Mouse (Mus musculus): ENCODE measurements around the gene Opalin. TPM values are rescaled to one million over a fixed set of nuclear protein-coding genes. Genes with fewer than 3 reads are reported as not detected.
A peak's percentile ranks its signal among the peaks of the same experiment; 100 is the strongest.

The Opalin gene
- polyA plus RNA-seq (2015; fragmentation: Nextera tagmentation; extraction: Ambion mirVana) = not detected in 2 replicates

GRCm38 (mm10) chr19:41076906-41077305, at the start of gene Opalin:
Opalin (minus strand) TSS chr19:41077113.
- Histone ChIP-seq H3K36me3 (ENCODE audit: control insufficient read depth, insufficient read depth, low read length) (no peaks in the 10 kb centered on the region), H3K4me2 (ENCODE audit: low read depth, low read length) (no peak within 1 kb of the TSS), H3K9me3 (ENCODE audit: control insufficient read depth, low read length) (no peaks in the 10 kb centered on the region), H3K4me3 (ENCODE audit: low read length) (no peak within 1 kb of the TSS), H3K9ac (ENCODE audit: low read length) (no peak within 1 kb of the TSS), H3K27me3 (ENCODE audit: control insufficient read depth, insufficient read depth, low read depth, low read length) (no peaks in the 10 kb centered on the region), H3K4me1 (replicated peaks; ENCODE audit: control insufficient read depth, insufficient read depth, low read length) (no peaks in the 10 kb centered on the region), H3K27ac (ENCODE audit: low read length) (no peak within 1 kb of the TSS)
- ATAC-seq (ENCODE audit: low read depth) = no peak
- 77% methylated on average over 3 of the region's 3 CpGs for WGBS

DNA sequence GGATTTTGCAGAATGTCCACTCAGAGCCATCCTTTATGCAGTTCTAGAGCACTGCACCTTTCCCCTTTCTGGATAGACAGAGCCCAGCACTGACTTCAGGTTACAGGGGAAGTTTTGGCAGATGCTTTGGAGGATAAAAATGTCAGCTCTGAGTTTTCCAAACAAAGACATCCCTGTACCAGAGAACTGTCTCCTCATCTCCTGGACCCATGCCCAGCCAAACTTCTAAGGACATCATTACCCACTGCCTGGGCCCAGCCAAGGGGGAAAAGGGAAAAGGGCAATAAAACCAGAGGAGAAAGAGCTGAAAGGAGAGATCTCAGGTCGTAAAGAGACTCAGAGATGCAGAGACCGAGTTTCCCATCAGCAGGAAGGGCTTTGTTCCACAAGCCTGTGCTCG, 46.1 kb upstream of the Opalin start:
- Histone ChIP-seq H3K27ac (ENCODE audit: low read length) (no peak overlapping the region), H3K4me1 (replicated peaks; ENCODE audit: control insufficient read depth, insufficient read depth, low read length) (0 out of 2 replicates have a peak, but pooled peaks cover 3% of the 10 kb centered on the region), H3K4me3 (ENCODE audit: low read length) (no peak overlapping the region), H3K9ac (ENCODE audit: low read length) (no peak overlapping the region), H3K27me3 (ENCODE audit: control insufficient read depth, insufficient read depth, low read depth, low read length) (no peaks in the 10 kb centered on the region), H3K9me3 (ENCODE audit: control insufficient read depth, low read length) (no peaks in the 10 kb centered on the region), H3K36me3 (ENCODE audit: control insufficient read depth, insufficient read depth, low read length) (no peaks in the 10 kb centered on the region), H3K4me2 (ENCODE audit: low read depth, low read length) (no peak overlapping the region)
- 56% methylated on average over 3 of the region's 3 CpGs for WGBS
- ATAC-seq (ENCODE audit: low read depth) = no peak

DNA sequence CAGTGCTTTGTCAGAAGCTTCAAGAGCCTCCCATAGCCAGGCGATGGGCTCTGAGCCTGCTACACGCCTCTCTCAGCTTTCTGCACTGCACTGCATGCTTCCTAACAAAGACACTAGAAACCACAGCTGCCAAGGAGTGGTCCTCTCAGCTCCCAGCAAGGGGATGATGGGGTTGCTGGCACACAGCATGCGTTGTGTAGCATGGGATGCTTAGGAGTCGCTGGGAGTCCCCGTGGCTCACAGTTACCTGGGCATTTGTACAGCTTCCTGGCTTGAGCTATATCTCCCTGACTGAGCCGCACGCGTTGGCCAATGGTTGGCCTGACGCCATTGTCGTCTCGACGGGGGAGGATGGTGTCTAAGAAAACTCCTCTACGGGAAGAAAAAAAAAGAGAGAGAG, 43.0 kb upstream of the Opalin start:
- ATAC-seq (ENCODE audit: low read depth) = no peak
- no peak overlapping the region for H3K27ac ChIP-seq (ENCODE audit: low read length)
- no peak overlapping the region for H3K9ac ChIP-seq (ENCODE audit: low read length)
- no peaks in the 10 kb centered on the region for H3K9me3 ChIP-seq (ENCODE audit: control insufficient read depth, low read length)
- no peak overlapping the region for H3K4me3 ChIP-seq (ENCODE audit: low read length)
- H3K36me3 ChIP-seq (ENCODE audit: control insufficient read depth, insufficient read depth, low read length) = no peaks in the 10 kb centered on the region
- H3K4me2 ChIP-seq (ENCODE audit: low read depth, low read length) = no peak overlapping the region
- 74% methylated on average over 13 of the region's 13 CpGs for WGBS
- H3K4me1 ChIP-seq (replicated peaks; ENCODE audit: control insufficient read depth, insufficient read depth, low read length) = 0 out of 2 replicates have a peak, but pooled peaks cover 3% of the 10 kb centered on the region
- H3K27me3 ChIP-seq (ENCODE audit: control insufficient read depth, insufficient read depth, low read depth, low read length) = no peaks in the 10 kb centered on the region

DNA sequence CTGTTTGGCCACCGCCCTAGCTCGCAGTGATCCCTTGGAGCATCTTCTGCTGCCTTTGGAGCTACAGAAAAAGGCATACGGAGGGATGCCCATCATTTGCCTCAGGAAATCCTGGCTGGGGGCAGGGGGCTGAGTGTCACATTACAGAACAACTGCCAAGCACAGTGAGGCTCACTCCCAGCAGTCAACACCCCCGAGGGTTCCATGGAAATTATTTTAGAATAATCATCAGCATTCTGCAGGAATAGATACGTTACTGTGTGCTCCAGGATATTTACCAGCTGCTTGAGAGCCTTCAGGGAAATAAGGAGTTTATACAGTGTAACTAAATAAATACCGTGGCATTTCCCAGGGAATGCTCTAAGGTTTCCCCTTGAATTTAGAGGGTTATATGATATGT, 41.4 kb upstream of the Opalin start:
- Histone ChIP-seq H3K9ac (ENCODE audit: low read length) (no peak overlapping the region), H3K4me3 (ENCODE audit: low read length) (no peak overlapping the region), H3K36me3 (ENCODE audit: control insufficient read depth, insufficient read depth, low read length) (no peaks in the 10 kb centered on the region), H3K9me3 (ENCODE audit: control insufficient read depth, low read length) (no peaks in the 10 kb centered on the region), H3K27me3 (ENCODE audit: control insufficient read depth, insufficient read depth, low read depth, low read length) (no peaks in the 10 kb centered on the region), H3K4me1 (replicated peaks; ENCODE audit: control insufficient read depth, insufficient read depth, low read length) (0 out of 2 replicates have a peak, but pooled peaks cover 3% of the 10 kb centered on the region), H3K4me2 (ENCODE audit: low read depth, low read length) (no peak overlapping the region), H3K27ac (ENCODE audit: low read length) (no peak overlapping the region)
- ATAC-seq (ENCODE audit: low read depth) = peak; percentile 76
- WGBS = 31% methylated on average over 6 of the region's 6 CpGs

DNA sequence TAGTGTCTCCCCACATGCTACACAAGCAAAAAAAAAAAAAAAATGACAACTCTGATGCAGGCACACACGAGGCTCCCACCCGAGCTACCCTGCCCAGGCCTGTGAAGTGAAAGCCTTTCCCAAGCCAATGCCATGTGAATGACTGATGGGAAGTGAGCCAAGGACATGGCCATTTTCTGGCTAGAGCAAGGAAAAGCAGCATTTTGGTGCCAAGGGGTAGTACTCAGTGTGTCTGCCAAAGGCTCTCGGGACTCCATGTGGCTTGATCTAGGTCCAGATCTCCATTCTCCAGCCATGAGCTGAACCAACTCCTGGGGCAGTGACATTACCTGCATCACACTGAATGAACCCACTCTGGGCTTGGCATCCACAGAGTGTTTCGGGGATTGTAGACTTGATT, 40.4 kb upstream of the Opalin start:
- H3K9ac ChIP-seq (ENCODE audit: low read length) = no peak overlapping the region
- H3K4me3 ChIP-seq (ENCODE audit: low read length) = no peak overlapping the region
- ATAC-seq (ENCODE audit: low read depth) = no peak
- 0 out of 2 replicates have a peak, but pooled peaks cover 3% of the 10 kb centered on the region for H3K4me1 ChIP-seq (replicated peaks; ENCODE audit: control insufficient read depth, insufficient read depth, low read length)
- H3K27me3 ChIP-seq (ENCODE audit: control insufficient read depth, insufficient read depth, low read depth, low read length) = no peaks in the 10 kb centered on the region
- H3K4me2 ChIP-seq (ENCODE audit: low read depth, low read length) = no peak overlapping the region
- WGBS = 75% methylated on average over 4 of the region's 4 CpGs
- H3K9me3 ChIP-seq (ENCODE audit: control insufficient read depth, low read length) = no peaks in the 10 kb centered on the region
- no peaks in the 10 kb centered on the region for H3K36me3 ChIP-seq (ENCODE audit: control insufficient read depth, insufficient read depth, low read length)
- H3K27ac ChIP-seq (ENCODE audit: low read length) = no peak overlapping the region

GRCm38 (mm10) chr19:41114611-41115010, 37.7 kb upstream of the Opalin start:
- Histone ChIP-seq H3K36me3 (ENCODE audit: control insufficient read depth, insufficient read depth, low read length) (no peaks in the 10 kb centered on the region), H3K4me2 (ENCODE audit: low read depth, low read length) (no peak overlapping the region), H3K9me3 (ENCODE audit: control insufficient read depth, low read length) (no peaks in the 10 kb centered on the region), H3K4me3 (ENCODE audit: low read length) (no peak overlapping the region), H3K27ac (ENCODE audit: low read length) (no peak overlapping the region), H3K9ac (ENCODE audit: low read length) (no peak overlapping the region), H3K27me3 (ENCODE audit: control insufficient read depth, insufficient read depth, low read depth, low read length) (no peaks in the 10 kb centered on the region), H3K4me1 (replicated peaks; ENCODE audit: control insufficient read depth, insufficient read depth, low read length) (0 out of 2 replicates have a peak, but pooled peaks cover 3% of the 10 kb centered on the region)
- 36% methylated on average over 5 of the region's 5 CpGs for WGBS
- ATAC-seq (ENCODE audit: low read depth) = no peak

GRCm38 (mm10) chr19:41113911-41114531, 37.1 kb upstream of the Opalin start:
- WGBS = 66% methylated on average over 17 of the region's 17 CpGs
- no peak overlapping the region for H3K4me3 ChIP-seq (ENCODE audit: low read length)
- H3K9ac ChIP-seq (ENCODE audit: low read length) = no peak overlapping the region
- no peak for ATAC-seq (ENCODE audit: low read depth)
- H3K4me1 ChIP-seq (replicated peaks; ENCODE audit: control insufficient read depth, insufficient read depth, low read length) = 0 out of 2 replicates have a peak, but pooled peaks cover 3% of the 10 kb centered on the region
- H3K27me3 ChIP-seq (ENCODE audit: control insufficient read depth, insufficient read depth, low read depth, low read length) = no peaks in the 10 kb centered on the region
- H3K27ac ChIP-seq (ENCODE audit: low read length) = no peak overlapping the region
- H3K9me3 ChIP-seq (ENCODE audit: control insufficient read depth, low read length) = no peaks in the 10 kb centered on the region
- H3K36me3 ChIP-seq (ENCODE audit: control insufficient read depth, insufficient read depth, low read length) = no peaks in the 10 kb centered on the region
- no peak overlapping the region for H3K4me2 ChIP-seq (ENCODE audit: low read depth, low read length)

DNA sequence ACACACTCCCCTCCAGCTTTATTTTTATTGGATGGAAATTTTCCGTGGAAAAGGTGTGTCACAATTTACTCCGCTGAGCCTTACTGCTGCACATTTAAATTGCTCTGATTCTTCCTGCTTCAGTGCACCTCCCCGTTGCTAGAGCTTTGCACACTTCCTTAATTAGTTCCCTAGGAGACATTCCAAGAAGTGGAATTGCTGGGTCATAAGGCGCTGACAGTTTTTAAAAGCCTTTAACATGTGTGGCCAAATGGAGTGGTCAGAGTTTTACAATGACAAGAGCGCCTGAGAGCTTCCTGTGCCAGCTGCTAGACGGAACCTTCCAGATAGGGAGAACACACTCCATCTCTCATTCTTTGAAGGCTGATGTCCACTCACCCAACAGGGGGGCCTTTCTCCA, 35.7 kb upstream of the Opalin start:
- H3K27ac ChIP-seq (ENCODE audit: low read length) = no peak overlapping the region
- no peaks in the 10 kb centered on the region for H3K36me3 ChIP-seq (ENCODE audit: control insufficient read depth, insufficient read depth, low read length)

GRCm38 (mm10) chr19:41109991-41110390, 33.1 kb upstream of the Opalin start:
- no peak overlapping the region for H3K9ac ChIP-seq (ENCODE audit: low read length)
- WGBS = 47% methylated on average over 5 of the region's 5 CpGs
- H3K4me2 ChIP-seq (ENCODE audit: low read depth, low read length) = no peak overlapping the region
- H3K27ac ChIP-seq (ENCODE audit: low read length) = no peak overlapping the region
- no peaks in the 10 kb centered on the region for H3K36me3 ChIP-seq (ENCODE audit: control insufficient read depth, insufficient read depth, low read length)
- H3K27me3 ChIP-seq (ENCODE audit: control insufficient read depth, insufficient read depth, low read depth, low read length) = no peaks in the 10 kb centered on the region
- H3K9me3 ChIP-seq (ENCODE audit: control insufficient read depth, low read length) = no peaks in the 10 kb centered on the region
- ATAC-seq (ENCODE audit: low read depth) = no peak
- H3K4me1 ChIP-seq (replicated peaks; ENCODE audit: control insufficient read depth, insufficient read depth, low read length) = no peaks in the 10 kb centered on the region
- no peak overlapping the region for H3K4me3 ChIP-seq (ENCODE audit: low read length)

More for the DNA sequence above, 35.7 kb upstream of the Opalin start:
- no peaks in the 10 kb centered on the region for H3K27me3 ChIP-seq (ENCODE audit: control insufficient read depth, insufficient read depth, low read depth, low read length)
- no peaks in the 10 kb centered on the region for H3K9me3 ChIP-seq (ENCODE audit: control insufficient read depth, low read length)
- no peak overlapping the region for H3K4me3 ChIP-seq (ENCODE audit: low read length)
- WGBS = 20% methylated on average over 6 of the region's 6 CpGs
- H3K4me1 ChIP-seq (replicated peaks; ENCODE audit: control insufficient read depth, insufficient read depth, low read length) = no peaks in the 10 kb centered on the region
- no peak for ATAC-seq (ENCODE audit: low read depth)
- no peak overlapping the region for H3K4me2 ChIP-seq (ENCODE audit: low read depth, low read length)
- no peak overlapping the region for H3K9ac ChIP-seq (ENCODE audit: low read length)
